Mouse (Mus musculus) myocyte (in vitro differentiated cells): Measurements from ENCODE around the gene Ceacam2. TPM values are rescaled to one million over a fixed set of nuclear protein-coding genes. Genes with fewer than 3 reads are reported as not detected.

Source experiments
- polyA plus RNA-seq: library from polyadenylated mRNA; unstranded; fragments of >200 nt; fragmentation: generic; extraction: Trizol; gene quantifications from one replicate; pipeline ENCODE4 v1.2.1, GENCODE M21; 2012; ENCODE audit warnings: missing spikeins

The Ceacam2 gene
- polyA plus RNA-seq, 1 experiment = not detected

Other genes with a start within 250 kb of the Ceacam2 start
- 54.0 TPM for gene Pafah1b3, start 241.9 kb downstream of the Ceacam2 start, polyA plus RNA-seq
- gene Prr19, start 238.4 kb downstream of the Ceacam2 start, polyA plus RNA-seq = not detected
- gene Tmem145, start 233.8 kb downstream of the Ceacam2 start, polyA plus RNA-seq = 0.02 TPM
- 41.0 TPM for gene Megf8, start 222.7 kb downstream of the Ceacam2 start, polyA plus RNA-seq
- gene Cnfn, start 170.1 kb downstream of the Ceacam2 start, polyA plus RNA-seq = not detected
- gene Lipe, start 141.1 kb downstream of the Ceacam2 start, polyA plus RNA-seq = 3.8 TPM
- 0.06 TPM for gene Cxcl17, start 127.0 kb downstream of the Ceacam2 start, polyA plus RNA-seq
- gene Ceacam1, start 62.3 kb downstream of the Ceacam2 start, polyA plus RNA-seq = not detected
- not detected for gene Erich4, start 76.0 kb upstream of the Ceacam2 start, polyA plus RNA-seq
- gene Dmac2, start 79.6 kb upstream of the Ceacam2 start, polyA plus RNA-seq = 13.0 TPM
- gene B3gnt8, start 86.8 kb upstream of the Ceacam2 start, polyA plus RNA-seq = 3.1 TPM
- gene Bckdha, start 119.1 kb upstream of the Ceacam2 start, polyA plus RNA-seq = 54.9 TPM
- 43.5 TPM for gene Exosc5, start 119.3 kb upstream of the Ceacam2 start, polyA plus RNA-seq
- 0.40 TPM for gene Tmem91, start 135.3 kb upstream of the Ceacam2 start, polyA plus RNA-seq
- gene B9d2, start 140.9 kb upstream of the Ceacam2 start, polyA plus RNA-seq = 40.7 TPM
- 78.2 TPM for gene Tgfb1, start 147.1 kb upstream of the Ceacam2 start, polyA plus RNA-seq
- 44.5 TPM for gene Ccdc97, start 179.2 kb upstream of the Ceacam2 start, polyA plus RNA-seq
- 76.2 TPM for gene Hnrnpul1, start 214.9 kb upstream of the Ceacam2 start, polyA plus RNA-seq
- gene Axl, start 248.8 kb upstream of the Ceacam2 start, polyA plus RNA-seq = 112 TPM